Mouse (Mus musculus) heart, embryonic 14.5 days (tissue): ENCODE data around the gene Ica1. TPM values are rescaled to one million over a fixed set of nuclear protein-coding genes. Genes with fewer than 3 reads are reported as not detected.

Experiments used
- ATAC-seq: fragments of 200-750 bp; cut with Nextera tagmentation; 2 replicates; pipeline ENCODE4 v1.8.0; 2017; ENCODE audit warnings: low read depth, moderate TSS enrichment; ENCODE audit not compliant: insufficient number of reproducible peaks, insufficient read depth, low FRiP score
- H3K27ac ChIP-seq, 2 experiments: fragments of 200-500 bp in 1 of 2; fragments of 300-500 bp in 1 of 2; sonication (generic) in 1 of 2; replicated peaks in 1 of 2; 2 replicates each; pipeline ENCODE4 v1.5.1; 2012 to 2014; ENCODE audit warnings: low read depth in 2 of 2, low read length in 2 of 2, control low read depth in 1 of 2, mild to moderate bottlenecking in 1 of 2, mixed read lengths in 1 of 2; ENCODE audit not compliant: control insufficient read depth in 1 of 2, insufficient read depth in 1 of 2
- H3K27me3 ChIP-seq: fragments of 300-500 bp; sonication (generic); 2 replicates; pipeline ENCODE4 v1.6.1; 2014; ENCODE audit warnings: mild to moderate bottlenecking, low read length, control low read depth; ENCODE audit not compliant: control insufficient read depth, insufficient read depth
- H3K36me3 ChIP-seq: fragments of 300-500 bp; sonication (generic); 2 replicates; pipeline ENCODE4 v1.6.1; 2014; ENCODE audit warnings: mild to moderate bottlenecking, control low read depth, low read length, mixed read lengths; ENCODE audit not compliant: control insufficient read depth, insufficient read depth
- H3K4me1 ChIP-seq, 2 experiments: fragments of 200-500 bp in 1 of 2; fragments of 300-500 bp in 1 of 2; sonication (generic) in 1 of 2; 2 replicates each; pipeline ENCODE4 v1.6.1; 2012 to 2014; ENCODE audit warnings: low read length in 2 of 2, control low read depth in 1 of 2, mixed read lengths in 1 of 2; ENCODE audit not compliant: control insufficient read depth in 2 of 2, insufficient read depth in 2 of 2
- H3K4me2 ChIP-seq: fragments of 300-500 bp; sonication (generic); 2 replicates; pipeline ENCODE4 v1.6.1; 2014; ENCODE audit warnings: mild to moderate bottlenecking, low read length
- H3K4me3 ChIP-seq, 2 experiments: fragments of 200-500 bp in 1 of 2; fragments of 300-500 bp in 1 of 2; sonication (generic) in 1 of 2; 2 replicates each; pipeline ENCODE4 v1.5.1; 2012 to 2014; ENCODE audit warnings: low read length in 2 of 2, mild to moderate bottlenecking in 2 of 2, control low read depth in 1 of 2, low read depth in 1 of 2, moderate library complexity in 1 of 2; ENCODE audit not compliant: control insufficient read depth in 1 of 2, insufficient read depth in 1 of 2
- H3K9ac ChIP-seq: fragments of 300-500 bp; sonication (generic); 2 replicates; pipeline ENCODE4 v1.6.1; 2014; ENCODE audit warnings: mild to moderate bottlenecking, low read length
- H3K9me3 ChIP-seq: fragments of 300-500 bp; sonication (generic); 2 replicates; pipeline ENCODE4 v1.6.1; 2016; ENCODE audit warnings: low read length, control low read depth; ENCODE audit not compliant: control insufficient read depth
- WGBS: fragments of 180-500 bp; shearing (Covaris S2); extraction: QIAGEN DNeasy Blood & Tissue Kit; methylation state at CpG from one replicate; pipeline ENCODE4 v1.1.7; 2014; 5-methylcytosine and 5-hydroxymethylcytosine counted together
- polyA plus RNA-seq: library from polyadenylated mRNA; unstranded; fragments of >200 nt; fragmentation: Nextera tagmentation; extraction: Ambion mirVana; gene quantifications from 2 replicates; pipeline ENCODE4 v1.2.1, GENCODE M21; 2014

Gene Ica1
- polyA plus RNA-seq, 1 experiment from 2014 or later: 29.3 TPM

GRCm38 (mm10) chr6:8777411-8778295 lies 635 bp downstream of the Ica1 start:
- under 1% methylated on average over 61 of the region's 69 CpGs for WGBS
- peak; percentile 83 for ATAC-seq
- Histone ChIP-seq H3K4me1 (peaks cover 0 to 3% of the 10 kb centered on the region in 2 experiments; a peak in 1 of 4 replicates), H3K4me3 (peak overlapping the region; percentile 67 to 80), H3K27me3 (0 out of 2 replicates have a peak, but pooled peaks cover 3% of the 10 kb centered on the region), H3K36me3 (no peaks in the 10 kb centered on the region), H3K4me2 (peak overlapping the region; percentile 83), H3K9me3 (no peaks in the 10 kb centered on the region), H3K9ac (peak overlapping the region; percentile 81), H3K27ac (peak overlapping the region in 1 of 2 experiments; percentile 57; a peak in 2 of 4 replicates)

GRCm38 (mm10) chr6:8771539-8771938 lies 6.7 kb downstream of the Ica1 start:
- no peaks in the 10 kb centered on the region for H3K36me3 ChIP-seq
- peaks cover 3 to 5% of the 10 kb centered on the region in 2 experiments; a peak in 1 of 4 replicates for H3K4me1 ChIP-seq
- no peak overlapping the region for H3K4me3 ChIP-seq
- H3K9ac ChIP-seq: no peak overlapping the region
- H3K4me2 ChIP-seq: no peak overlapping the region
- ATAC-seq: no peak
- 74% methylated on average over 7 of the region's 7 CpGs for WGBS
- no peaks in the 10 kb centered on the region for H3K27me3 ChIP-seq
- H3K27ac ChIP-seq: no peak overlapping the region
- H3K9me3 ChIP-seq: no peaks in the 10 kb centered on the region

GRCm38 (mm10) chr6:8770341-8770740 lies 7.9 kb downstream of the Ica1 start:
- Histone ChIP-seq H3K9ac (no peak overlapping the region), H3K4me1 (peaks cover 3 to 5% of the 10 kb centered on the region in 2 experiments; a peak in 1 of 4 replicates), H3K4me3 (no peak overlapping the region), H3K36me3 (no peaks in the 10 kb centered on the region), H3K9me3 (no peaks in the 10 kb centered on the region), H3K4me2 (peak overlapping the region; percentile 1; the same call in 1 of the 2 replicates), H3K27me3 (no peaks in the 10 kb centered on the region), H3K27ac (peak overlapping the region; percentile 28 to 43; a peak in 2 of 4 replicates)
- peak; percentile 59; the same call in 1 of the 2 replicates for ATAC-seq
- WGBS: 60% methylated on average over 10 of the region's 10 CpGs

- Histone ChIP-seq H3K9me3 (no peaks in the 10 kb centered on the region), H3K36me3 (no peaks in the 10 kb centered on the region), H3K4me3 (no peak overlapping the region), H3K27ac (peak overlapping the region in 1 of 2 experiments; percentile 43; a peak in 2 of 4 replicates), H3K27me3 (no peaks in the 10 kb centered on the region), H3K4me2 (0 out of 2 replicates have a peak overlapping the region, but pooled peaks have one; percentile 1), H3K4me1 (peaks cover 3 to 5% of the 10 kb centered on the region in 2 experiments; a peak in 1 of 4 replicates), H3K9ac (no peak overlapping the region)
- whole genome bisulfite sequencing: 29% methylated on average over 6 of the region's 6 CpGs
- no peak for ATAC-seq
Measured at GRCm38 (mm10) chr6:8769803-8770202, 8.5 kb downstream of the Ica1 start.

- ATAC-seq: no peak
- H3K36me3 ChIP-seq: no peaks in the 10 kb centered on the region
- 92% methylated on average over 5 of the region's 5 CpGs for WGBS
Measured at GRCm38 (mm10) chr6:8766652-8767051, 11.6 kb downstream of the Ica1 start.

GRCm38 (mm10) chr6:8765801-8766200 lies 12.5 kb downstream of the Ica1 start:
- WGBS: 93% methylated on average over 3 of the region's 3 CpGs
- H3K4me2 ChIP-seq: no peak overlapping the region
- no peaks in the 10 kb centered on the region for H3K27me3 ChIP-seq
- H3K4me3 ChIP-seq: no peak overlapping the region
- no peaks in the 10 kb centered on the region for H3K9me3 ChIP-seq
- no peak overlapping the region for H3K9ac ChIP-seq
- no peak overlapping the region for H3K27ac ChIP-seq
- ATAC-seq: no peak
- peaks cover 3% of the 10 kb centered on the region in 2 experiments; a peak in 1 of 4 replicates for H3K4me1 ChIP-seq
- no peaks in the 10 kb centered on the region for H3K36me3 ChIP-seq

More at GRCm38 (mm10) chr6:8766652-8767051, 11.6 kb downstream of the Ica1 start:
- H3K27ac ChIP-seq: no peak overlapping the region
- no peaks in the 10 kb centered on the region for H3K9me3 ChIP-seq
- H3K4me3 ChIP-seq: no peak overlapping the region
- no peaks in the 10 kb centered on the region for H3K27me3 ChIP-seq
- H3K9ac ChIP-seq: no peak overlapping the region
- peaks cover 3 to 5% of the 10 kb centered on the region in 2 experiments; a peak in 1 of 4 replicates for H3K4me1 ChIP-seq
- no peak overlapping the region for H3K4me2 ChIP-seq

GRCm38 (mm10) chr6:8765064-8765463 lies 13.2 kb downstream of the Ica1 start:
- H3K27me3 ChIP-seq: no peaks in the 10 kb centered on the region
- H3K9ac ChIP-seq: no peak overlapping the region
- H3K4me1 ChIP-seq: no peaks in the 10 kb centered on the region
- ATAC-seq: no peak
- H3K27ac ChIP-seq: no peak overlapping the region
- 75% methylated on average over 1 of the region's 1 CpGs for WGBS
- H3K9me3 ChIP-seq: no peaks in the 10 kb centered on the region
- H3K36me3 ChIP-seq: no peaks in the 10 kb centered on the region
- H3K4me2 ChIP-seq: no peak overlapping the region
- H3K4me3 ChIP-seq: no peak overlapping the region
